Mouse (Mus musculus) liver, embryonic 14.5 days (tissue): ENCODE measurements around the gene Ric1. TPM values are rescaled to one million over a fixed set of nuclear protein-coding genes. Genes with fewer than 3 reads are reported as not detected.
A peak's percentile ranks its signal among the peaks of the same experiment; 100 is the strongest.

ENCODE experiments used
- ATAC-seq: fragments of 200-750 bp; cut with Nextera tagmentation; 2 replicates; pipeline ENCODE4 v1.8.0; 2017; ENCODE audit warnings: moderate number of reproducible peaks, mild to moderate bottlenecking, moderate library complexity; ENCODE audit not compliant: insufficient read depth
- DNase-seq, 3 experiments: peaks; one replicate each; pipeline ENCODE4 v3.0.0-alpha.2; 2012 to 2013; ENCODE audit warnings: low read depth in 3 of 3, low spot score in 3 of 3
- H3K27ac ChIP-seq: fragments of 300-500 bp; sonication (generic); 2 replicates; pipeline ENCODE4 v1.5.1; 2014; ENCODE audit warnings: moderate library complexity, mild to moderate bottlenecking, control low read depth, inconsistent platforms
- H3K27me3 ChIP-seq: fragments of 300-500 bp; sonication (generic); 2 replicates; pipeline ENCODE4 v1.6.1; 2014; ENCODE audit warnings: mild to moderate bottlenecking, low read length, moderate library complexity; ENCODE audit not compliant: control insufficient read depth, insufficient read depth
- H3K36me3 ChIP-seq: fragments of 300-500 bp; sonication (generic); replicated peaks from 2 replicates; pipeline ENCODE4 v1.6.1; 2014; ENCODE audit warnings: low read depth; ENCODE audit not compliant: control insufficient read depth, insufficient read depth
- H3K4me1 ChIP-seq, 2 experiments: fragments of 200-500 bp in 1 of 2; fragments of 300-500 bp in 1 of 2; sonication (generic) in 1 of 2; replicated peaks; 2 replicates each; pipeline ENCODE4 v1.6.1; 2012 to 2014; ENCODE audit warnings: antibody characterized with exemption in 1 of 2, inconsistent platforms in 1 of 2, low read length in 1 of 2; ENCODE audit not compliant: control insufficient read depth in 2 of 2, insufficient read depth in 2 of 2
- H3K4me2 ChIP-seq: fragments of 300-500 bp; sonication (generic); 2 replicates; pipeline ENCODE4 v1.6.1; 2014; ENCODE audit warnings: low read depth, mild to moderate bottlenecking, control low read depth, moderate library complexity
- H3K4me3 ChIP-seq, 2 experiments: fragments of 200-500 bp in 1 of 2; fragments of 300-500 bp in 1 of 2; sonication (generic) in 1 of 2; 2 replicates each; pipeline ENCODE4 v1.5.1; 2012 to 2014; ENCODE audit warnings: low read depth in 2 of 2, low read length in 2 of 2, mild to moderate bottlenecking in 2 of 2, control low read depth in 1 of 2, inconsistent platforms in 1 of 2, moderate library complexity in 1 of 2; ENCODE audit not compliant: insufficient read depth in 1 of 2
- H3K9ac ChIP-seq: fragments of 300-500 bp; sonication (generic); replicated peaks from 2 replicates; pipeline ENCODE4 v1.6.1; 2014; ENCODE audit warnings: mild to moderate bottlenecking, control low read depth, moderate library complexity
- H3K9me3 ChIP-seq: fragments of 300-500 bp; sonication (generic); 2 replicates; pipeline ENCODE4 v1.6.1; 2016; ENCODE audit warnings: low read length, mixed read lengths; ENCODE audit not compliant: control insufficient read depth
- CTCF ChIP-seq: IDR thresholded peaks from 2 replicates; pipeline ENCODE4 v1.5.1; 2016; ENCODE audit warnings: antibody characterized with exemption, low read depth, control low read depth
- EP300 ChIP-seq: IDR thresholded peaks from 2 replicates; pipeline ENCODE4 v1.6.1; 2016; ENCODE audit warnings: antibody characterized with exemption, low read depth
- WGBS: fragments of 180-500 bp; shearing (Covaris S2); extraction: QIAGEN DNeasy Blood & Tissue Kit; methylation state at CpG from one replicate; pipeline ENCODE4 v1.1.7; 2014; ENCODE audit not compliant: insufficient replicate concordance; 5-methylcytosine and 5-hydroxymethylcytosine counted together
- polyA plus RNA-seq, 2 experiments: library from polyadenylated mRNA; depleted of rRNA in 1 of 2; stranded (reverse) in 1 of 2; unstranded in 1 of 2; fragments of >200 nt; fragmentation: Nextera tagmentation in 1 of 2; extraction: Ambion mirVana in 1 of 2; gene quantifications; 2 replicates each; pipeline versions ENCODE4 v1.2.1 to v1.2.3; 2012 to 2014

Ric1 gene
- polyA plus RNA-seq, 2 experiments: 2.9 to 3.1 TPM

- Histone ChIP-seq H3K4me3 (no peak overlapping the region), H3K4me2 (no peak overlapping the region), H3K36me3 (peaks cover 32% of the 10 kb centered on the region), H3K27me3 (no peaks in the 10 kb centered on the region), H3K27ac (no peak overlapping the region), H3K9me3 (no peaks in the 10 kb centered on the region), H3K4me1 (peaks cover 0 to 13% of the 10 kb centered on the region in 2 experiments; a peak in 3 of 4 replicates), H3K9ac (no peak overlapping the region)
- 63% methylated on average over 2 of the region's 2 CpGs for WGBS
- no peak for ATAC-seq
- no peak for DNase-seq
- no peak for TF ChIP-seq EP300
- TF ChIP-seq CTCF: no peak
These were observed 90.0 kb downstream of the Ric1 start for GRCm38 (mm10) chr19:29612102-29612501.

- peak; percentile 18; the same call in 1 of the 2 replicates for ATAC-seq
- WGBS: 21% methylated on average over 9 of the region's 9 CpGs
These were observed 119.0 kb downstream of the Ric1 start for GRCm38 (mm10) chr19:29641055-29641454.

GRCm38 (mm10) chr19:29641510-29641909 lies 119.4 kb downstream of the Ric1 start:
- H3K4me3 ChIP-seq: no peak overlapping the region

More at GRCm38 (mm10) chr19:29641055-29641454, 119.0 kb downstream of the Ric1 start:
- Histone ChIP-seq H3K4me2 (no peak overlapping the region), H3K4me1 (no peaks in the 10 kb centered on the region; a peak in 1 of 4 replicates), H3K9ac (no peak overlapping the region), H3K4me3 (no peak overlapping the region), H3K27me3 (no peaks in the 10 kb centered on the region), H3K27ac (no peak overlapping the region), H3K9me3 (no peaks in the 10 kb centered on the region), H3K36me3 (peaks cover 25% of the 10 kb centered on the region)
- DNase-seq: peak in 1 of 3 experiments; percentile 10
- TF ChIP-seq CTCF (no peak), EP300 (no peak)

DNA sequence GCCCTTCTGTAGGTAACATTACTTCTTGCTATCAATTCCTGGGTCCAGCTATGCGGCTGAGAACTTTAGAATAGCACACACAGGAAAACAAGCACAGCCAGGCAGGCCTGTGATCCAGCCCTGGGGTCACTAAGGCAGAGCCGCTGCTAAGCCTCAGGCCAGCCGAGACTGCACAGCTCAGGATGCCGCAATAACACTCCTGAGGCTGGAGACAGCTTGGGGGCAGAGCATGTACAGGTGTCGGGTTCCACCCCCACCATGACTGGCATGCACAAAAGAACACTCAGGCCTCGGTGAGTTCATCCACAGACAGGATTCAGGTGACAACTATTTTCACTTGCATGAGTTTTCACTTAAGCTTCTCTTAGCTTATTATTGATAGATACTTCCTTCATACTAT lies 120.1 kb downstream of the Ric1 start:
- no peak for ATAC-seq
- DNase-seq: no peak
- TF ChIP-seq EP300: no peak
- no peak for TF ChIP-seq CTCF
- H3K4me1 ChIP-seq: peaks cover 0 to 2% of the 10 kb centered on the region in 2 experiments; a peak in 2 of 4 replicates
- peaks cover 14% of the 10 kb centered on the region for H3K36me3 ChIP-seq
- H3K9me3 ChIP-seq: no peaks in the 10 kb centered on the region
- no peak overlapping the region for H3K9ac ChIP-seq
- H3K27ac ChIP-seq: no peak overlapping the region
- 79% methylated on average over 6 of the region's 6 CpGs for WGBS
- no peak overlapping the region for H3K4me3 ChIP-seq
- H3K4me2 ChIP-seq: no peak overlapping the region
- no peaks in the 10 kb centered on the region for H3K27me3 ChIP-seq

More at GRCm38 (mm10) chr19:29641510-29641909, 119.4 kb downstream of the Ric1 start:
- peaks cover 0 to 2% of the 10 kb centered on the region in 2 experiments; a peak in 2 of 4 replicates for H3K4me1 ChIP-seq
- TF ChIP-seq EP300 (no peak), CTCF (no peak)
- no peaks in the 10 kb centered on the region for H3K27me3 ChIP-seq
- H3K36me3 ChIP-seq: peaks cover 21% of the 10 kb centered on the region
- ATAC-seq (no peak), DNase-seq (no peak)
- WGBS: 80% methylated on average over 5 of the region's 5 CpGs
- no peak overlapping the region for H3K4me2 ChIP-seq
- no peaks in the 10 kb centered on the region for H3K9me3 ChIP-seq
- no peak overlapping the region for H3K27ac ChIP-seq
- no peak overlapping the region for H3K9ac ChIP-seq

DNA sequence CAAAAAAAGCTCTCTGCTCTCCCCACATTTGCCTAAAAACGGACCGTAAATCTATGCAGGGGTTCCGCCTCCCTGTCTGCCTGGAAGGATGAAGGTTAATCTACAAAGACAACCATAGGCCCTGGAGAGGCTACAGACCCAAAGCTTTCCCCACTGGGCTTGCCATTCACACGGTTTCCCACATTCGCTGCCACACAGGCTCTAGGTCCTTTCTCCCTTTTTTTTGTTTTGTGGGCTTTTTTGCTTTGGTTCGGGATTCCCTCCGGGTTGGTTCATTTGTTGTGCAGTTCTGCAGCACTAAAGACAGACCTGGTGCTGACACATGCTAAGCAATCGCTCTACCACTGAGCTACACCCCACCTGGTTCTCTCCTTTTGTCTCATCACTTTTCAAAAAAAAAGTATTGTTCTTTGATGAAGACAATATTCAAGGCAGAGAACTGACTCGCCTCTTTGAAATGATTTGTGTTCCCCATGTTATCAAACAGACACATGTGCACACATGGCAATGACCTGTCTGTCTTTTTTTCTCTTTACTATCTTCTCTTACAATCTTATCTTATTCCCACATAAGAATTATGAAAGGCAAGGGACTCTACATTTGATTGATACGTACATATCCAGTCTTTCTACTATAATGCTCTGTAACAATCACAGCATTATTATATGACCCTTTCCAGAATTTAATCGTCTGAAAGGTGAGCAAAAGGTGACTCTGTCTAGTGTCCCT lies 121.3 kb downstream of the Ric1 start:
- H3K36me3 ChIP-seq: peaks cover 12% of the 10 kb centered on the region
- ATAC-seq: no peak
- no peak for TF ChIP-seq EP300
- no peak for TF ChIP-seq CTCF
- H3K27me3 ChIP-seq: no peaks in the 10 kb centered on the region
- no peak overlapping the region for H3K4me2 ChIP-seq
- WGBS: 70% methylated on average over 11 of the region's 11 CpGs
- H3K4me1 ChIP-seq: peaks cover under 1 to 3% of the 10 kb centered on the region in 2 experiments
- H3K9ac ChIP-seq: no peak overlapping the region
- H3K27ac ChIP-seq: no peak overlapping the region
- no peak overlapping the region for H3K4me3 ChIP-seq
- no peak for DNase-seq
- no peaks in the 10 kb centered on the region for H3K9me3 ChIP-seq
